ENCODE assay signal across 10 mouse cellular contexts in genomic region chr5:111931733-111932132, GRCm38 (mm10).
DNase-seq lines count a peak whose midpoint lies in the region; ATAC-seq and TF ChIP-seq lines count a peak whose summit lies in the region.
"Had no signal": no experiment of that assay in that cellular context is flagged by ENCODE, and none has a peak within 500 bp of the region (broad histone marks: within the 10 kb centered on the region; RNA-seq: fewer than 3 reads in every experiment).

No protein-coding gene starts in this region.

- WGBS in kidney, postnatal 0 days = 74% methylated on average over 3 of the region's 3 CpGs

- no peaks in the 10 kb centered on the region for H3K4me1 ChIP-seq in kidney, postnatal 0 days (replicated peaks; ENCODE audit: insufficient read depth, low read length)

- no peak overlapping the region for H3K4me3 ChIP-seq in kidney, postnatal 0 days (replicated peaks; ENCODE audit: low read depth, low read length)
- H3K4me3 ChIP-seq: myocyte had no signal

- no peaks in the 10 kb centered on the region for H3K9me3 ChIP-seq in kidney, postnatal 0 days (replicated peaks; ENCODE audit: low read length)

- no peak overlapping the region for H3K27ac ChIP-seq in kidney, postnatal 0 days

- H3K4me2 ChIP-seq in kidney, postnatal 0 days (ENCODE audit: low read length) = no peak overlapping the region

- H3K36me3 ChIP-seq in kidney, postnatal 0 days (ENCODE audit: insufficient read depth, low read length) = no peaks in the 10 kb centered on the region

- H3K27me3 ChIP-seq in kidney, postnatal 0 days (ENCODE audit: insufficient read depth, low read length) = no peaks in the 10 kb centered on the region

- no peak overlapping the region for H3K9ac ChIP-seq in kidney, postnatal 0 days (ENCODE audit: low read depth, low read length)

- no peak for ATAC-seq in kidney, postnatal 0 days (replicated peaks; ENCODE audit: low FRiP score, low read depth)
- ATAC-seq in megakaryocyte progenitor cell, adult 5-6 weeks (replicated peaks; ENCODE audit: poor library complexity) = no peak
- ATAC-seq: inflammation-experienced regulatory T-cells, adult 6 months had no signal

- DNase-seq in kidney, postnatal 0 days (ENCODE audit: low spot score) = no peak
- no peak for DNase-seq in kidney, adult 8-10 months
- DNase-seq in B cell, adult 2 months = peak; percentile 37 to 50
- DNase-seq in ES-CJ7 (ENCODE audit: low read depth, low spot score) (peak; percentile 48), adipocyte (ENCODE audit: low spot score) (no peak)
- peak; percentile 3 for DNase-seq in lung, postnatal 25 days (ENCODE audit: low spot score)
- DNase-seq: right cerebral cortex, adult 18-20 months had no signal

- TF ChIP-seq CTCF in kidney, postnatal 0 days (IDR thresholded peaks at IDR 0.05; ENCODE audit: low read depth) = peak; percentile 52

Comparison
In these comparisons a context has a peak if more than half of its experiments do, and no peak if none do; other contexts are left out.
1. DNase-seq: peak in B cell, adult 2 months (2 of 2), ES-CJ7 (single experiment) and lung, postnatal 25 days (single experiment); none in kidney, postnatal 0 days (single experiment), kidney, adult 8-10 months (0 of 2) and adipocyte (single experiment).